Mouse (Mus musculus) cerebellum, postnatal 10 days (tissue): ENCODE measurements at regions not wholly inside any gene's neighbourhood (a gene's known extent, or its start where the extent isn't known, plus 50 kb on each side); places are given as distances from the start of the nearest gene placed in this dataset.

ENCODE experiments used
- DNase-seq, 2 experiments: peaks; one replicate each; pipeline ENCODE4 v3.0.0; 2021; ENCODE audit warnings: mixed read lengths in 2 of 2

- DNase-seq: no peak
Observed at GRCm38 (mm10) chr16:19834128-19834527, 74.1 kb downstream of the B3gnt5 start.

- DNase-seq: peak; percentile 17 to 34
Observed at GRCm38 (mm10) chr16:19834750-19835149, 74.7 kb downstream of the B3gnt5 start.

GRCm38 (mm10) chr16:19839831-19840230 is 79.8 kb downstream of the B3gnt5 start:
- no peak for DNase-seq

GRCm38 (mm10) chr16:19842346-19843025 is 82.5 kb downstream of the B3gnt5 start:
- DNase-seq: no peak

GRCm38 (mm10) chr16:19843738-19844137 is 83.7 kb downstream of the B3gnt5 start:
- DNase-seq: no peak

GRCm38 (mm10) chr16:19848395-19848794 is 88.4 kb downstream of the B3gnt5 start:
- peak in 1 of 2 experiments; percentile 28 for DNase-seq

GRCm38 (mm10) chr16:19865306-19865705 is 105.3 kb downstream of the B3gnt5 start:
- DNase-seq: no peak

- no peak for DNase-seq
Observed at GRCm38 (mm10) chr16:19865931-19866330, 105.9 kb downstream of the B3gnt5 start.

GRCm38 (mm10) chr16:19869425-19869824 is 109.4 kb downstream of the B3gnt5 start:
- no peak for DNase-seq

GRCm38 (mm10) chr16:19876861-19877554 is 105.8 kb downstream of the Klhl6 start:
- DNase-seq: peak; percentile 69 to 78

GRCm38 (mm10) chr16:19882961-19883360 is 99.9 kb downstream of the Klhl6 start:
- no peak for DNase-seq

- peak in 1 of 2 experiments; percentile 6 for DNase-seq
Observed at GRCm38 (mm10) chr16:19883776-19884513, 98.9 kb downstream of the Klhl6 start.

GRCm38 (mm10) chr16:19884535-19884934 is 98.3 kb downstream of the Klhl6 start:
- no peak for DNase-seq

GRCm38 (mm10) chr16:19886596-19886995 is 96.2 kb downstream of the Klhl6 start:
- no peak for DNase-seq

GRCm38 (mm10) chr16:19889576-19889975 is 93.3 kb downstream of the Klhl6 start:
- DNase-seq: no peak

- no peak for DNase-seq
Observed at GRCm38 (mm10) chr16:19891441-19891840, 91.4 kb downstream of the Klhl6 start.

- no peak for DNase-seq
Observed at GRCm38 (mm10) chr16:19894435-19894994, 88.3 kb downstream of the Klhl6 start.
